Mouse (Mus musculus) macrophage (primary cell): ENCODE measurements around the gene Olfr1046. TPM values are rescaled to one million over a fixed set of nuclear protein-coding genes. Genes with fewer than 3 reads are reported as not detected.
"Not testable (repeated sequence)": the region's sequence is repeated elsewhere in the genome, so short reads cannot be mapped to it uniquely, and the experiment has no call there.

Experiments used
- H3K27ac ChIP-seq: fragments of 350-480 bp; formaldehyde crosslinking; 2 replicates; pipeline ENCODE4 v1.9.0; 2021
- H3K36me3 ChIP-seq: fragments of 350-480 bp; formaldehyde crosslinking; 2 replicates; pipeline ENCODE4 v1.9.0; 2021; ENCODE audit errors: inconsistent target
- H3K4me3 ChIP-seq: fragments of 350-480 bp; formaldehyde crosslinking; 2 replicates; pipeline ENCODE4 v1.9.0; 2021; ENCODE audit errors: inconsistent target
- H3K79me2 ChIP-seq: fragments of 350-480 bp; formaldehyde crosslinking; 2 replicates; pipeline ENCODE4 v1.9.0; 2021; ENCODE audit errors: inconsistent target
- WGBS: methylation state at CpG from one replicate; pipeline ENCODE4 v1.1.7; 2026; ENCODE audit warnings: inconsistent platforms; ENCODE audit not compliant: missing documents; 5-methylcytosine and 5-hydroxymethylcytosine counted together
- polyA plus RNA-seq: library from polyadenylated mRNA; stranded (reverse); fragments of 250-400 nt; gene quantifications from 3 replicates; pipeline ENCODE4 v1.2.4, GENCODE M21; 2018; ENCODE audit warnings: inconsistent platforms
- total RNA-seq, 78 experiments: library from RNA; depleted of rRNA; stranded (reverse); fragments of 250-400 nt; gene quantifications; 1 replicate in 9 of 78; 2 replicates in 24 of 78; 3 replicates in 43 of 78; 4 replicates in 2 of 78; pipeline ENCODE4 v1.2.4; 2018; ENCODE audit warnings: inconsistent platforms in 56 of 78

The Olfr1046 gene
- total RNA-seq (2018; cell fraction: chromatin; rRNA removed) = not detected
- not detected for total RNA-seq (2018; cell fraction: cytosol; rRNA removed)
- total RNA-seq (2018; cell fraction: nucleus; rRNA removed) = not detected
- not detected in 3 replicates for polyA plus RNA-seq

- 79% methylated on average over 2 of the region's 2 CpGs for WGBS
- Histone ChIP-seq H3K79me2 (no peaks in the 10 kb centered on the region), H3K36me3 (no peaks in the 10 kb centered on the region), H3K27ac (no peak within 1 kb of the TSS), H3K4me3 (no peak within 1 kb of the TSS)
Observed at GRCm38 (mm10) chr2:86219214-86219613, at the start of gene Olfr1046. Gene Olfr1046, minus strand, starts transcription at chr2:86219314.

- not testable (repeated sequence) for H3K36me3 ChIP-seq, H3K79me2 ChIP-seq, H3K4me3 ChIP-seq, H3K27ac ChIP-seq
Observed at GRCm38 (mm10) chr2:86258228-86258627, 39.1 kb upstream of the Olfr1046 start, which contains the start of gene Olfr1049. Gene Olfr1049, minus strand, starts transcription at chr2:86258328.

GRCm38 (mm10) chr2:86240189-86240588 lies 21.1 kb upstream of the Olfr1046 start, which contains the start of gene Olfr1048:
Gene Olfr1048, minus strand, starts transcription at chr2:86240289.
- Histone ChIP-seq H3K4me3 (no peak within 1 kb of the TSS), H3K27ac (no peak within 1 kb of the TSS), H3K79me2 (no peaks in the 10 kb centered on the region), H3K36me3 (no peaks in the 10 kb centered on the region)

DNA sequence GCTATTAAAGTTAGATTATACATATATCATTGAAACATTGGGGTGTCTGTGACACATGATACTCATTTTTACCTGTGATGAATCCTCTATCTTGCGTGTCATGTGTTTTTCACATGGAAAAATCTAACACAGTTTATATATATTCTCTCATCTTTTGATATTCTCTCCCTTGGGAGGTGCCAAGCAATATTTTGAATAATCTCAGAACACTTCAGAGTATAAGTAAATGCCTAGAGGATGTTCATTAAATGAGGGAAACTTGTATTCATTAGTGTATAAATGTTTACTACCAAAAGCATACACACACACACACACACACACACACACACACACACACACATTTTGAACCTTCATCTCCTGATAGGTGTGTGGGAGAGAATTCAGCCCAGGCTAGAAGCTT lies 12.2 kb upstream of the Olfr1046 start, which contains the start of gene Olfr1047:
Olfr1047 (minus strand) TSS at position 101 of the 400 bp plus-strand sequence.
- H3K27ac ChIP-seq = no peak within 1 kb of the TSS
- H3K4me3 ChIP-seq = no peak within 1 kb of the TSS
- 100% methylated on average over 1 of the region's 1 CpGs for WGBS
- H3K79me2 ChIP-seq = no peaks in the 10 kb centered on the region
- H3K36me3 ChIP-seq = no peaks in the 10 kb centered on the region

- no peaks in the 10 kb centered on the region for H3K36me3 ChIP-seq
- no peaks in the 10 kb centered on the region for H3K79me2 ChIP-seq
- H3K27ac ChIP-seq = no peak within 1 kb of the TSS
- no peak within 1 kb of the TSS for H3K4me3 ChIP-seq
Observed at GRCm38 (mm10) chr2:86202909-86203308, 16.2 kb downstream of the Olfr1046 start, which contains the start of gene Olfr1045. Gene Olfr1045, minus strand, starts transcription at chr2:86203009.

DNA sequence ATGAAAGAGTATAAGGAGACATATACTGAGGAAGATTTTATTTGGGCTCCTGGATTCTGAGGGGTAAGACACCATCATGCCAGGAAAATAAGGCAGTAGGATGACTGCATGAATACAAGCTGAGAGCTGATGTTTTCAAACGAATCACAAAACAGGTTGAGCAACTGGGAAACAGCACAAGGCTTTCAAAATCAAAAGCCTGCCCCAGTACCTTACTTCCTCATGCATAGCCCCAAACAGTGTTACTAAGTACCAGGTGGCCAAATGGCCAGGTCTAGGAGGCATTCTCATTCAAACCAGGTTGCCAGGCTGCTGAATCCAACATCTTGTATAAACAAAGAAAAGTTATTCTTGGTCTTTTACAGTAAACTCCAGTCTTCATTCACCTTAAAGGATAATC lies 23.3 kb downstream of the Olfr1046 start:
- H3K79me2 ChIP-seq = no peaks in the 10 kb centered on the region
- WGBS = 56% methylated on average over 1 of the region's 1 CpGs
- no peak overlapping the region for H3K27ac ChIP-seq
- H3K36me3 ChIP-seq = no peaks in the 10 kb centered on the region
- H3K4me3 ChIP-seq = no peak overlapping the region

DNA sequence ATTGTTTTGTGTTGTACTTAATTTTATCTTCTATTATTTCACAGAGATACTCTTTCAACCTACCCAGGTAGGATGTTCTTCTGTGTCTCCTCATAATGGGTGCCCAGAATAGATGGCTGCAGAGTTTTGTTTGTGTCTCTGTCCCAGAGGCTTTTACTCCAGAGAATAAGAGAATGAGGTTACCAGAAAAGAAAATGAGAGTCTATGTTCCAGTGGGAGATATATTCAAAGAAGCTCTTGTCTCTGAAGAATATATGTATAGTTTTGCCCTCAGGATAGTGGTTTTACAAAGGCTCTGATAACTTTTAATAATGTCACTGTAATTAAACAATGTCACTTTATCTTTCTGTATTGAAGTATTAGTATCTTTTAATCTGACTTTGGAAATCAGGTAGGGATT lies 33.5 kb downstream of the Olfr1046 start, which contains the start of gene Olfr52:
Olfr52 (minus strand) TSS at position 101 of the 400 bp plus-strand sequence.
- no peaks in the 10 kb centered on the region for H3K79me2 ChIP-seq
- H3K27ac ChIP-seq = no peak within 1 kb of the TSS
- H3K4me3 ChIP-seq = no peak within 1 kb of the TSS
- H3K36me3 ChIP-seq = no peaks in the 10 kb centered on the region

DNA sequence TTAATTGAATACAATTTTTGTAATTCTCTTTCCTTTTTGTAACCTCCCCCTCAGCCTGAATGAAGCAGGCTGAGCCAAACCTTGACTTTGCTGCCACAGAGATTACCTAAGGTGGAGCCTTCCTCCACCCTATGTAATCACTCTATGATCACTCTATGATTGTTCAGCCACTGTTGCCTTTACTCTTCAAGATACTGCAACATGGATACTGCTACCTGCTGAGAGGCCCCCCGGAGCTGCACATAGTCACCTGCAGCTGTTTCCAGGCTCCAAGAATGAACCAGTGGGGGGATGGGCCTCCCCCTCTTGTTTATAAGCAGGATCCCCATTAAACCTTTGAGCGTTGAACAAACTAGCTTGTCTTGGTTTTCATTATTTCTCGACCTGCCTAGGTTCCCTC lies 39.2 kb downstream of the Olfr1046 start:
- no peak overlapping the region for H3K27ac ChIP-seq
- 91% methylated on average over 3 of the region's 3 CpGs for WGBS
- no peak overlapping the region for H3K4me3 ChIP-seq
- no peaks in the 10 kb centered on the region for H3K36me3 ChIP-seq
- no peaks in the 10 kb centered on the region for H3K79me2 ChIP-seq

GRCm38 (mm10) chr2:86177720-86178119 lies 41.4 kb downstream of the Olfr1046 start, which contains the start of gene Olfr1044:
Gene Olfr1044, minus strand, starts transcription at chr2:86177820.
- Histone ChIP-seq H3K79me2 (no peaks in the 10 kb centered on the region), H3K4me3 (no peak within 1 kb of the TSS), H3K36me3 (no peaks in the 10 kb centered on the region), H3K27ac (no peak within 1 kb of the TSS)

- not testable (repeated sequence) for H3K36me3 ChIP-seq, H3K79me2 ChIP-seq, H3K27ac ChIP-seq, H3K4me3 ChIP-seq
- WGBS = 38% methylated on average over 7 of the region's 7 CpGs
Observed at GRCm38 (mm10) chr2:86175422-86175821, 43.7 kb downstream of the Olfr1046 start.

- H3K27ac ChIP-seq = no peak within 1 kb of the TSS
- H3K36me3 ChIP-seq = no peaks in the 10 kb centered on the region
- H3K4me3 ChIP-seq = no peak within 1 kb of the TSS
- H3K79me2 ChIP-seq = no peaks in the 10 kb centered on the region
- 90% methylated on average over 2 of the region's 2 CpGs for WGBS
Observed at GRCm38 (mm10) chr2:86167422-86167821, 51.7 kb downstream of the Olfr1046 start, which contains the start of gene Olfr1043. Gene Olfr1043, minus strand, starts transcription at chr2:86167522.

Other genes starting within 250 kb of the Olfr1046 start
- not detected in 3 replicates for gene Olfr1029, start 245.4 kb downstream of the Olfr1046 start, polyA plus RNA-seq
- gene Olfr1030, start 240.0 kb downstream of the Olfr1046 start, polyA plus RNA-seq = not detected in 3 replicates
- not detected in 3 replicates for gene Olfr1031, start 229.0 kb downstream of the Olfr1046 start, polyA plus RNA-seq
- gene Olfr1032, start 213.8 kb downstream of the Olfr1046 start, polyA plus RNA-seq = not detected in 3 replicates
- 0.22 TPM in 1 of 3 replicates, not detected in the others for gene Olfr1033, start 198.7 kb downstream of the Olfr1046 start, polyA plus RNA-seq
- not detected in 3 replicates for gene Olfr1034, start 173.5 kb downstream of the Olfr1046 start, polyA plus RNA-seq
- gene Olfr1036, start 145.3 kb downstream of the Olfr1046 start, polyA plus RNA-seq = not detected in 3 replicates
- not detected in 3 replicates for gene Olfr1037, start 131.9 kb downstream of the Olfr1046 start, polyA plus RNA-seq
- not detected in 3 replicates for gene Olfr1039, start 83.4 kb downstream of the Olfr1046 start, polyA plus RNA-seq
- gene Olfr1040, start 72.6 kb downstream of the Olfr1046 start, polyA plus RNA-seq = not detected in 3 replicates
- gene Olfr1042, start 57.5 kb downstream of the Olfr1046 start, polyA plus RNA-seq = not detected in 3 replicates
- not detected in 3 replicates for gene Olfr1043, start 51.8 kb downstream of the Olfr1046 start, polyA plus RNA-seq
- gene Olfr1044, start 41.5 kb downstream of the Olfr1046 start, polyA plus RNA-seq = not detected in 3 replicates
- not detected in 3 replicates for gene Olfr52, start 33.6 kb downstream of the Olfr1046 start, polyA plus RNA-seq
- not detected in 3 replicates for gene Olfr1045, start 16.3 kb downstream of the Olfr1046 start, polyA plus RNA-seq
- not detected in 3 replicates for gene Olfr1047, start 12.1 kb upstream of the Olfr1046 start, polyA plus RNA-seq
- gene Olfr1048, start 21.0 kb upstream of the Olfr1046 start, polyA plus RNA-seq = not detected in 3 replicates
- not detected in 3 replicates for gene Olfr1049, start 39.0 kb upstream of the Olfr1046 start, polyA plus RNA-seq
- not detected in 3 replicates for gene Olfr1051, start 59.8 kb upstream of the Olfr1046 start, polyA plus RNA-seq
- gene Olfr1052, start 73.1 kb upstream of the Olfr1046 start, polyA plus RNA-seq = not detected in 3 replicates
- gene Olfr1053, start 96.0 kb upstream of the Olfr1046 start, polyA plus RNA-seq = not detected in 3 replicates
- not detected in 3 replicates for gene Olfr1054, start 116.1 kb upstream of the Olfr1046 start, polyA plus RNA-seq
- gene Olfr1055, start 131.0 kb upstream of the Olfr1046 start, polyA plus RNA-seq = not detected in 3 replicates
- not detected in 3 replicates for gene Olfr1056, start 143.2 kb upstream of the Olfr1046 start, polyA plus RNA-seq
- not detected in 3 replicates for gene Olfr1057, start 159.1 kb upstream of the Olfr1046 start, polyA plus RNA-seq
- gene Olfr1058, start 169.2 kb upstream of the Olfr1046 start, polyA plus RNA-seq = not detected in 3 replicates
- gene Olfr1061, start 194.7 kb upstream of the Olfr1046 start, polyA plus RNA-seq = not detected in 3 replicates
- not detected in 3 replicates for gene Olfr1062, start 207.4 kb upstream of the Olfr1046 start, polyA plus RNA-seq
- not detected in 3 replicates for gene Olfr1065, start 231.3 kb upstream of the Olfr1046 start, polyA plus RNA-seq
- not detected in 3 replicates for gene Olfr1066, start 237.0 kb upstream of the Olfr1046 start, polyA plus RNA-seq